Mouse (Mus musculus): ENCODE data around the gene Olfr145.

- no peak for TF ChIP-seq CTCF (IDR thresholded peaks at IDR 0.05; ENCODE audit: low read depth, low read length)
- no peak for TF ChIP-seq POLR2AphosphoS5 (IDR thresholded peaks at IDR 0.05; ENCODE audit: insufficient replicate concordance, low read depth, low read length)
- TF ChIP-seq GATA1 (IDR thresholded peaks at IDR 0.05; ENCODE audit: borderline replicate concordance, low read length), result no peak
These were observed 21.0 kb downstream of the Olfr145 start, which contains the start of gene Olfr878 for GRCm38 (mm10) chr9:37917540-37917939.
